Mouse (Mus musculus) thymus, adult 2 months (tissue): ENCODE data around the gene Zzef1. TPM values are rescaled to one million over a fixed set of nuclear protein-coding genes. Genes with fewer than 3 reads are reported as not detected.
"Not testable (repeated sequence)": the region's sequence is repeated elsewhere in the genome, so short reads cannot be mapped to it uniquely, and the experiment has no call there.

Experiments
- DNase-seq: peaks from one replicate; pipeline ENCODE4 v3.0.0; 2021
- H3K27ac ChIP-seq: fragments of 200-500 bp; 2 replicates; pipeline ENCODE4 v1.5.1; 2012; ENCODE audit warnings: low read length, control low read depth; ENCODE audit not compliant: control insufficient read depth, insufficient read depth
- H3K27me3 ChIP-seq: fragments of 200-500 bp; 2 replicates; pipeline ENCODE4 v1.6.1; 2012; ENCODE audit warnings: mild to moderate bottlenecking, low read length, moderate library complexity, mixed read lengths; ENCODE audit not compliant: control insufficient read depth, insufficient read depth
- H3K36me3 ChIP-seq: fragments of 200-500 bp; 2 replicates; pipeline ENCODE4 v1.6.1; 2012; ENCODE audit warnings: mild to moderate bottlenecking, low read length, moderate library complexity; ENCODE audit not compliant: control insufficient read depth, insufficient read depth
- H3K4me1 ChIP-seq: fragments of 200-500 bp; replicated peaks from 2 replicates; pipeline ENCODE4 v1.6.1; 2012; ENCODE audit warnings: low read length; ENCODE audit not compliant: control insufficient read depth, insufficient read depth
- H3K4me3 ChIP-seq: fragments of 200-500 bp; 2 replicates; pipeline ENCODE4 v1.5.1; 2012; ENCODE audit warnings: mild to moderate bottlenecking, low read length, control low read depth, moderate library complexity; ENCODE audit not compliant: control insufficient read depth, insufficient read depth
- CTCF ChIP-seq: fragments of 200-500 bp; IDR thresholded peaks from 2 replicates; pipeline ENCODE4 v1.5.1; 2012; ENCODE audit warnings: mild to moderate bottlenecking, control low read depth, low read length, moderate library complexity, borderline replicate concordance; ENCODE audit not compliant: control insufficient read depth, poor library complexity, insufficient read depth; ENCODE audit errors: extremely low read depth
- POLR2A ChIP-seq: fragments of 200-500 bp; IDR thresholded peaks from 2 replicates; pipeline ENCODE4 v1.6.1; 2012; ENCODE audit warnings: mild to moderate bottlenecking, low read length, control low read depth, moderate library complexity; ENCODE audit not compliant: control insufficient read depth, poor library complexity, insufficient read depth; ENCODE audit errors: extremely low read depth
- WGBS: fragments of 180-500 bp; shearing (Covaris S2); methylation state at CpG from one replicate; pipeline ENCODE4 v1.1.7; 2018; 5-methylcytosine and 5-hydroxymethylcytosine counted together
- polyA plus RNA-seq: library from polyadenylated mRNA; depleted of rRNA; stranded (reverse); fragments of >200 nt; gene quantifications from 2 replicates; pipeline ENCODE4 v1.2.3, GENCODE M21; 2012

Gene Zzef1
- polyA plus RNA-seq, 1 experiment: 52.8 TPM

GRCm38 (mm10) chr11:72767716-72768115 lies 28.3 kb upstream of the Zzef1 start:
- no peak for DNase-seq
- H3K27ac ChIP-seq: no peak overlapping the region
- TF ChIP-seq POLR2A (no peak), CTCF (no peak)
- peaks cover 33% of the 10 kb centered on the region for H3K36me3 ChIP-seq
- no peaks in the 10 kb centered on the region for H3K27me3 ChIP-seq
- H3K4me3 ChIP-seq: no peak overlapping the region
- WGBS: 96% methylated on average over 8 of the region's 8 CpGs
- no peaks in the 10 kb centered on the region for H3K4me1 ChIP-seq

DNA sequence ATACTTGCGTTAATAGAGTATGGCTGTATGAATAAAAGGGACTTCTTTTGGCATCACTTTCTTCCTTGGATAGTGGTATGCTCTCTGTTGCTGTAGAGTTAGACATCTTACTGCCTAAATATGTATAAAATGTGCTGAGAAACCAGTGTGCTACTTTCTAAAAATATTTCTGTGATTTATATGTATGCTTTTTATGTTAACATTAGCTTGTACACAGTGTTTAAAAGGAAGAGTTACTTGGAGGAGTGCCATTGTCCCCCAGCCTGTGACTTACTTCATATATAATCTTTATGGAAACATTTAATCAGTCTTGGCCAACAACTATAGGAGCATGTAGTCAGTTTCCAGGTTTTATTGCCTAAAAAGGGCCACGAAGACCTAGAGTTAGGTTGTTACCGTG lies 27.0 kb upstream of the Zzef1 start:
- TF ChIP-seq POLR2A (no peak), CTCF (no peak)
- H3K4me3 ChIP-seq: no peak overlapping the region
- no peaks in the 10 kb centered on the region for H3K27me3 ChIP-seq
- H3K36me3 ChIP-seq: peaks cover 23% of the 10 kb centered on the region
- no peak overlapping the region for H3K27ac ChIP-seq
- no peaks in the 10 kb centered on the region for H3K4me1 ChIP-seq
- DNase-seq: no peak
- WGBS: 95% methylated on average over 3 of the region's 3 CpGs

DNA sequence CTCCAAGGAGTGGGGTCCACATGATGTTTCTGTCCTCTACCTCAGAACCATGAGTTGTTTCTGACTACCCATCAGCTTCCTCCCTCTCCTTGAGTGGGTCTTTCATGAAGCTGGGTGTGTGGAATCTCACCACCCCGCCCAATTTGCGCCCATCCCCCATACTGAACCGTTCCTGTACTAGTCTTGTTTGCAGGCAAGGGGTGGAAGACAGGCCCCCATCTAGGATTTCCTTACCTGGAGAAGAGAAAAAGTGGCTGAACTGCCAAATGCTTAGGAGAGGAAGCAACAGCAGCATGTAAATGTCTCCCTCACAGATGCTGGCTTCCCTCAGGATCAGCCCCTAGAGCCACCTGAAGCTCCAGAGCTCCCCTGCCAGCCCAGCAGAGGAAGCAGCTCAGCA lies 25.7 kb upstream of the Zzef1 start:
- WGBS: 95% methylated on average over 3 of the region's 3 CpGs
- Histone ChIP-seq H3K27ac (no peak overlapping the region), H3K27me3 (no peaks in the 10 kb centered on the region), H3K4me3 (no peak overlapping the region), H3K36me3 (peaks cover 16% of the 10 kb centered on the region), H3K4me1 (no peaks in the 10 kb centered on the region)
- TF ChIP-seq POLR2A: no peak
- TF ChIP-seq CTCF: no peak
- DNase-seq: no peak

DNA sequence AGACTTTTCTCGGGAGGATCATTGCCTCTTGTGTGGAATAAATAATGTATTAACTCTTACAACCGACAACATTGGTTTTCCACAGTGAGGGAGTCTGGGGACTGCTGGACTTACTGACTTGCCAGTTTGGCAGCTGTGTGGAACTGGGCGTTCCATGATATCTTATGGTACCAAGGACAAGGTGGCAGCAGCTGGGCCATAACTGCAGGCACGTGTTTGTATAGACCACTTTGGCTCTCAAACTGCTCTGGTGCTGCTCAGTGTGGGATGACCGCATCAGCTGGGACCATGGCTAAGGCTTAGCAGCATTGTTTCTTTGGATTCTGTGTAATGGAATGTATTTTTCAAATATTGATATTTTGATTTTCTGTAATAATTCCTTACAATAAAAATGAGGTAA lies 25.2 kb upstream of the Zzef1 start:
- no peaks in the 10 kb centered on the region for H3K27me3 ChIP-seq
- no peaks in the 10 kb centered on the region for H3K4me1 ChIP-seq
- TF ChIP-seq POLR2A (no peak), CTCF (no peak)
- WGBS: 95% methylated on average over 5 of the region's 5 CpGs
- no peak overlapping the region for H3K27ac ChIP-seq
- peaks cover 16% of the 10 kb centered on the region for H3K36me3 ChIP-seq
- no peak for DNase-seq
- no peak overlapping the region for H3K4me3 ChIP-seq

- TF ChIP-seq POLR2A: no peak
- TF ChIP-seq CTCF: no peak
Observed at GRCm38 (mm10) chr11:72771461-72771860, 24.6 kb upstream of the Zzef1 start.

DNA sequence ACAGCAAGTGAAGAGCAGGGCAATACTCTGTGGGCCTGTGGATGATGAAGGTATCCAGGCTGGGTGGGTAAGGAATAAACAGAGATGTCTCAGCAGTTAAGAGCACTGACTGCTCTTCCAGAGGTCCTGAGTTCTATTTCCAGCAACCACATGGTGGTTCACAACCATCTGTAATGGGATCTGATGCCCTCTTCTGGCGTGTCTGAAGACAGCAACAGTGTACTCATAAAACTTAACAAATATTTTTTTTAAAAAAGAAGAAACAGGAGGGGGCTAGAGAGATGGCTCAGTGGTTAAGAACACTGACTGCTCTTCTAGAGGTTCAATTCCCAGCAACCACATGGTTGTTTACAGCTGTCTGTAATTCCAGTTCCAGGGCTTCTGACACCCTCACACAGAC lies 23.4 kb upstream of the Zzef1 start:
- H3K4me1 ChIP-seq, H3K27me3 ChIP-seq, DNase-seq, H3K27ac ChIP-seq, H3K36me3 ChIP-seq, H3K4me3 ChIP-seq: not testable (repeated sequence)
- 56% methylated on average over 1 of the region's 1 CpGs for WGBS

More at GRCm38 (mm10) chr11:72771461-72771860, 24.6 kb upstream of the Zzef1 start:
- H3K27me3 ChIP-seq: no peaks in the 10 kb centered on the region
- 86% methylated on average over 4 of the region's 4 CpGs for WGBS
- H3K27ac ChIP-seq: no peak overlapping the region
- no peak overlapping the region for H3K4me3 ChIP-seq
- H3K4me1 ChIP-seq: no peaks in the 10 kb centered on the region
- no peak for DNase-seq
- peaks cover 16% of the 10 kb centered on the region for H3K36me3 ChIP-seq

DNA sequence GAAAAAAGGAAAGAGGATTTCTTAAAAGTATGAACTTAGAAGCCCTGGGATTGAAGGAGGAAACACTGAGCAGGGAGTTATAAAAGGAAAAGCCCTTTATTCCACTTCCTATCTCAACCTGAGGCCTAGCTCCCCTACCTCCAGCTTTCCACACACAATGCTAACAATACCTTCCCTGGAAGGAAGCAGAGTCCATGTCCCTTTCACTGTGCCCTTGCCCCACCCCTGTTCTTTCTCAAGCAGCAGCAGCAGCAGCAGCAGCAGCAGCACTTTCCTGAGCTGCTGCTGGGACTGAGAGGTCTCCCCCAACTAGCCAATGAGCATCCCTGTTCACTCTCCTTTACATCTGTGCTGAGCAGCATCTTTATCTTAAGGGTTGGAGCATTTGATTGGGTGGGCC lies 17.1 kb upstream of the Zzef1 start:
- Histone ChIP-seq H3K27ac (no peak overlapping the region), H3K36me3 (no peaks in the 10 kb centered on the region), H3K27me3 (no peaks in the 10 kb centered on the region), H3K4me3 (no peak overlapping the region), H3K4me1 (no peaks in the 10 kb centered on the region)
- DNase-seq: no peak
- no peak for TF ChIP-seq POLR2A
- TF ChIP-seq CTCF: no peak
